Mouse (Mus musculus): ENCODE measurements around the gene Slc38a3. TPM values are rescaled to one million over a fixed set of nuclear protein-coding genes. Genes with fewer than 3 reads are reported as not detected.

The Slc38a3 gene
- 32.8 and 32.9 TPM in 2 replicates for polyA plus RNA-seq (2014; fragmentation: Nextera tagmentation; extraction: Ambion mirVana)

DNA sequence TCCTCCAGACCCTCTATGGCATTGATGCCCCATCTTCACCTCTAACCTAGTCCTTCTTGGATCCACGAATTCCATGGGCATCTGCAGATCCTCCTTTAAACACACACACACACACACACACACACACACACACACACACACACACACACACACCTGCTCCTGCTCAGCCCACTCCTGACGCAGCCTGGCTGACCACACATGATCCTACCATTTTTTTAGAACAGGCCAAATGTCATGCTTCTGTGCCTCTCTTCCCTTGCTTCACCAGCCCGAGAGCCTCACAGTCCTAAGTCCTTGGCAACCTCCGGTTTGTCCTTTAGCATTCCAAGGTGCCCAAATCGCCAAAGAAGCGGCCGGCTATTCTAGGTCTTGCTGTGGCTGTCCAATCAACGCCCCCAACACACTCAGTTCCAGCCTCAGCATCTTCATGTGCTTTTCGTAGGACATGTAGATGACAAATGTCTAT lies at the start of gene Slc38a3:
TSS of gene Slc38a3 (minus strand) at position 51 of the 466 bp plus-strand sequence.
- ATAC-seq (no peak), DNase-seq (ENCODE audit: low spot score) (no peak)
- H3K9ac ChIP-seq (ENCODE audit: low read length), result no peak within 1 kb of the TSS
- H3K9me3 ChIP-seq (replicated peaks; ENCODE audit: control insufficient read depth, low read length), result no peaks in the 10 kb centered on the region
- H3K4me3 ChIP-seq (ENCODE audit: low read depth, low read length), result no peak within 1 kb of the TSS
- H3K27me3 ChIP-seq (replicated peaks; ENCODE audit: control insufficient read depth, insufficient read depth, low read length), result peaks cover 8% of the 10 kb centered on the region
- no peak within 1 kb of the TSS for H3K4me2 ChIP-seq (ENCODE audit: low read length)
- H3K27ac ChIP-seq (ENCODE audit: low read depth, low read length), result no peak within 1 kb of the TSS
- peaks cover 10% of the 10 kb centered on the region for H3K4me1 ChIP-seq (ENCODE audit: control insufficient read depth, insufficient read depth, low read length)
- 89% methylated on average over 9 of the region's 9 CpGs for WGBS
- H3K36me3 ChIP-seq (ENCODE audit: control insufficient read depth, insufficient read depth, low read length), result no peaks in the 10 kb centered on the region

DNA sequence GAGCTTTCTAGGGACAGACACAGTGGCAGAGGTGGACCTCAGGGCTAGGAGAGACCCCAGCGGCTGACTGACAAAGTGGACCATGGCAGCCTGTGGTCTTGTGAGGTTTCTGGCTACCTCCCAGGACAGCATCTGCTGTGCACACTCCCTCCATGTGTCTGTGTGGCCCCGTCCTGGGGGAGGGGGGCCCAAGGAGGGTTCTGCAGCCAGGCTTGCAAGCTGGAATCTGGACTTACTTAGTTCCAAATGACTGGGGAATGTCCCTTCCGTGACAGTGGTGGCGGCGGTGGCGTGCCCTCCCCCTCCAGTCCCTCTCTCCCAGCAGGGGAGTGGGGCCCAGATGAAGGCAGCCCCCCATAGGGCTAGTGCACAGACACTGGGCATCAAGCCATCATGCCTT lies 47.6 kb upstream of the Slc38a3 start:
- Histone ChIP-seq H3K4me1 (ENCODE audit: control insufficient read depth, insufficient read depth, low read length) (peaks cover 9% of the 10 kb centered on the region), H3K9ac (ENCODE audit: low read length) (no peak overlapping the region)

DNA sequence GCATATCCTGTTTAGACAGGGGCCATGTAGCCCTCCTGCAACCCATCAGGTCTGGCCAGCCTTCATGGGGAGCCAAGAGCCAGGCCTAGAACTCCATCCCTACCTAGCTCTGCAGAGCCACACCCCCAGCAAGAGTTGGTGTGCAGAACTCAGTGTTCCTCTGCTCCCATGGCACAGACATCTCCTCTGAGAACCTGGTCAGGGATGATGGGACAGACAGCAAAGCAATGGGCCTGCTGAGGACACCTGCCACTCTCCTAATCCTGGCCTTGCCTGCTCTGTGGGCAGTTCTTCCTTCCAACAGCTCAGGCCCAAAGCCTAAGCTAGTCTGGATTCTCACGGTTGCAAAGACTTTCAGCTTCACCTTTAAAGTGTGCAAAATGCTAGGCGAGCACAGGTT lies 46.3 kb upstream of the Slc38a3 start:
- no peak overlapping the region for H3K27ac ChIP-seq (ENCODE audit: low read depth, low read length)
- 0 out of 2 replicates have a peak, but pooled peaks cover 4% of the 10 kb centered on the region for H3K27me3 ChIP-seq (replicated peaks; ENCODE audit: control insufficient read depth, insufficient read depth, low read length)
- DNase-seq (ENCODE audit: low spot score) (no peak), ATAC-seq (no peak)
- peaks cover 9% of the 10 kb centered on the region for H3K4me1 ChIP-seq (ENCODE audit: control insufficient read depth, insufficient read depth, low read length)
- no peaks in the 10 kb centered on the region for H3K36me3 ChIP-seq (ENCODE audit: control insufficient read depth, insufficient read depth, low read length)
- no peaks in the 10 kb centered on the region for H3K9me3 ChIP-seq (replicated peaks; ENCODE audit: control insufficient read depth, low read length)
- H3K9ac ChIP-seq (ENCODE audit: low read length), result no peak overlapping the region
- 84% methylated on average over 2 of the region's 2 CpGs for WGBS
- no peak overlapping the region for H3K4me2 ChIP-seq (ENCODE audit: low read length)
- H3K4me3 ChIP-seq (ENCODE audit: low read depth, low read length), result no peak overlapping the region

More for the DNA sequence above, 47.6 kb upstream of the Slc38a3 start:
- H3K27ac ChIP-seq (ENCODE audit: low read depth, low read length), result no peak overlapping the region
- H3K4me3 ChIP-seq (ENCODE audit: low read depth, low read length), result no peak overlapping the region
- WGBS, result 42% methylated on average over 6 of the region's 6 CpGs
- ATAC-seq (no peak), DNase-seq (ENCODE audit: low spot score) (no peak)
- no peak overlapping the region for H3K4me2 ChIP-seq (ENCODE audit: low read length)
- H3K27me3 ChIP-seq (replicated peaks; ENCODE audit: control insufficient read depth, insufficient read depth, low read length), result no peaks in the 10 kb centered on the region
- no peaks in the 10 kb centered on the region for H3K9me3 ChIP-seq (replicated peaks; ENCODE audit: control insufficient read depth, low read length)
- no peaks in the 10 kb centered on the region for H3K36me3 ChIP-seq (ENCODE audit: control insufficient read depth, insufficient read depth, low read length)

DNA sequence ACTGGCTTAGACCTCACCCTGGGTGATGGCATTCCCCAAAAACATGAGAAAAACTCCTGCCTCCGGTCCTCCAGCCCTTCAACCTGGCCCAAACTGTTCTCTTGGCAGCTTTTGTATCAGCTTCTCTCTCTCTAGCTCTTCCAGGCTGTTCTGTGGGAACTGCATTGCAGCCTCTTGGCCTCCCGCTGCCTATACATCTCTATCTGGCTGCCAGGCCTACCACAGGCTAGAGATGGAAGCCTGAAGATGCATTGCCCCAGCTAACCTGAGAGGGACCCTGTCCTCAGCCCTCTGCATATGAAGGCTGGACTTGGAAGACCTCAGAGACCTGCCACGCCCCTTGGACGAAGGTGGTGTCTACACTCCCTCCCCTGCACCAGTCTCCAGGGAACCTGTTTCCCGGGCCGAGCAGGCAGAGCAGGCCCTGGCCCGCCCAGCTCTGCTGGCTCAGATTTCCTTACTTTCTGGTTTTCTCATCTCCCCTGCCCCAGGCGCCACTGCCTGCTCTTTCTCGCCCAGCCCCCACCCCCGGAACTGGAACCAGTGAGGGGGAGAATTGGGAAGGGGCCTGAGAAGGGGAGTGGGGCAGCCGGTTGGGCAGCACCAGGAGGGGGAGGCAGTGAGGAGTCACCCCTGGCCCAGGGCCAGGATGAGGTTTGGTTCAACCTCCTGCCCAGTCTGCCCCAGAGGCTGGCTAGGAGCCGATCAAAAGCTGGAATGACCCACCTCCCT lies 45.1 kb upstream of the Slc38a3 start:
- H3K9me3 ChIP-seq (replicated peaks; ENCODE audit: control insufficient read depth, low read length), result no peaks in the 10 kb centered on the region
- DNase-seq (ENCODE audit: low spot score) (no peak), ATAC-seq (no peak)
- H3K4me3 ChIP-seq (ENCODE audit: low read depth, low read length), result no peak overlapping the region
- H3K4me2 ChIP-seq (ENCODE audit: low read length), result no peak overlapping the region
- no peak overlapping the region for H3K27ac ChIP-seq (ENCODE audit: low read depth, low read length)
- no peaks in the 10 kb centered on the region for H3K36me3 ChIP-seq (ENCODE audit: control insufficient read depth, insufficient read depth, low read length)
- 17% methylated on average over 12 of the region's 12 CpGs for WGBS
- peak overlapping the region; percentile 25; the same call in 1 of the 2 replicates for H3K9ac ChIP-seq (ENCODE audit: low read length)
- peaks cover 9% of the 10 kb centered on the region for H3K4me1 ChIP-seq (ENCODE audit: control insufficient read depth, insufficient read depth, low read length)
- H3K27me3 ChIP-seq (replicated peaks; ENCODE audit: control insufficient read depth, insufficient read depth, low read length), result peaks cover 4% of the 10 kb centered on the region; the same call in 1 of the 2 replicates

DNA sequence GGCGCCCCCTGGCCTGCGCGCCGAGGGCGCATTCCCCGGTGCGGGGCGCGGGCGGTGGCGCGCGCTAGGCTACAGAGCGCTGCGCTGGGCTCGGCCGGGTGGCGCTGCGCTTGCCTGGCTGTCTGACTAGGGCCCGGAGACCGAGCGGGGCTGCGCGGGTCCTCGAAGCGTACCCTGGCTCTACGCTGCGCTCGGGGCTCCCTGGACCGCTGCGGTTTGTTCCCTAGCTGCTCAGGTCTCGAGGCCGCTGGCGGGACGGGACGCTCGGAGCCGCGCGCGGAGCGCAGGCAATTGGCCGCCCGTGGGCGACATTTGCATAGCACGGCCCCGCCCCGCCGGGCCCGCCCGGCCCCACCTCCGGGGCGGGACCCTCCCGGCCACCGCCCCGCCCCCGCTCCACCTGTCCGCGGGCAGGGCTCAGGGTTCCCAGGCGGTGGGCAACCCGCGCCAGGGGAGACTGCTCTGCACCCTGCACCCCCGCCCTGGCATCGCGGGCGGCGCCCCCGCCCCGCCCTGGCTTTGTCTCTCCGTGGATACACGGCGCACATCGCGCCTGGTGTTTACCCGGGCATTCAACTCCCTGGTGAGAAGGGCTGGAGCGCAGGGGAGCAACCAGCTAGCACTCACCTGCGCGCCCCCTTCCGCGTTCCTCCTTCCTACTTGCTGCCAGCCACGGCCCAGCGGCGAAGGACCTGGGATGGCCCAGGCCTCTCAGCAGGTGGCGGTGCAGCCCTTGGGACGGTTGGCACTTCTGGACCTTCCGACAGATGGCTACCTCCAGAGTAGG lies 40.6 kb upstream of the Slc38a3 start, which contains the start of gene Sema3f:
TSS of gene Sema3f (minus strand) at position 779 of the 787 bp plus-strand sequence.
- Histone ChIP-seq H3K36me3 (ENCODE audit: control insufficient read depth, insufficient read depth, low read length) (peaks cover 7% of the 10 kb centered on the region; the same call in 1 of the 2 replicates), H3K4me2 (ENCODE audit: low read length) (peak within 1 kb of the TSS; percentile 94), H3K4me3 (ENCODE audit: low read depth, low read length) (peak within 1 kb of the TSS; percentile 68), H3K27ac (ENCODE audit: low read depth, low read length) (peak within 1 kb of the TSS; percentile 78; the same call in 1 of the 2 replicates), H3K4me1 (ENCODE audit: control insufficient read depth, insufficient read depth, low read length) (peaks cover 31% of the 10 kb centered on the region), H3K9ac (ENCODE audit: low read length) (peak within 1 kb of the TSS; percentile 88), H3K27me3 (replicated peaks; ENCODE audit: control insufficient read depth, insufficient read depth, low read length) (peaks cover 12% of the 10 kb centered on the region; the same call in 1 of the 2 replicates), H3K9me3 (replicated peaks; ENCODE audit: control insufficient read depth, low read length) (no peaks in the 10 kb centered on the region)
- ATAC-seq, result peak; percentile 74
- DNase-seq (ENCODE audit: low spot score), result peak; percentile 80
- under 1% methylated on average over 63 of the region's 86 CpGs for WGBS

DNA sequence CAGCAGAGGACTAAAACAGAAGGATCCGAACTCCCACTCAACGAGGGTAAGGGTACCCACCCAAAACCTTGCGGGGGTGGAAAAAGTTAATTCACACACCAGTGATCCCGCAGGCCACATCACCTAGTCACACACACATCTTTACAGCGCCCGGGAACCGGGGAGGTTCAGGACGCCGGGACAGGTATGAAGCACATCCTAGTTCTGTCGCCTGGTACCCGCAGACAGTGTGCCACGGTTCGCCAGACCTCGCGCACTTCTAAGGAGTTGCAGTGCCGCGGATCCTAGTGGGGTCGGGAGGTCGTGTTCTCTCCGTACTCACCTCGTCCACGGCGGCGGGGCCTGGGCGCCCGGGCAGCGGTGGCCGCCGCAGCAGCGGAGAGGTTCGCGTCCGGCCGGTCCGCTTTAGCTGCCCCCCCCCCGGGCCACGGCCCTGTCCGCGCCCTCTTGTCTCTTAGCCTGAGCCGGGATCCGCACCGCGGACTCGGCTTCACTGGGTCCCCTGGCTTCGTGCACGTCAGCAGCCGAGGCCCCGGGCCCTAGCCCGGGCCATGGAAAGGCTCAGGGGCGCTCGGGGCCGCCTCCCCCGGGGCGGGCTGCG lies 39.9 kb upstream of the Slc38a3 start:
- Histone ChIP-seq H3K4me1 (ENCODE audit: control insufficient read depth, insufficient read depth, low read length) (peaks cover 25% of the 10 kb centered on the region), H3K9me3 (replicated peaks; ENCODE audit: control insufficient read depth, low read length) (no peaks in the 10 kb centered on the region), H3K27me3 (replicated peaks; ENCODE audit: control insufficient read depth, insufficient read depth, low read length) (peaks cover 12% of the 10 kb centered on the region; the same call in 1 of the 2 replicates), H3K4me3 (ENCODE audit: low read depth, low read length) (peak overlapping the region; percentile 68), H3K9ac (ENCODE audit: low read length) (peak overlapping the region; percentile 88), H3K4me2 (ENCODE audit: low read length) (peak overlapping the region; percentile 94), H3K36me3 (ENCODE audit: control insufficient read depth, insufficient read depth, low read length) (peaks cover 11% of the 10 kb centered on the region; the same call in 1 of the 2 replicates), H3K27ac (ENCODE audit: low read depth, low read length) (peak overlapping the region; percentile 78; the same call in 1 of the 2 replicates)
- DNase-seq (ENCODE audit: low spot score), result no peak
- ATAC-seq, result peak; percentile 9; the same call in 1 of the 2 replicates
- WGBS, result 2% methylated on average over 44 of the region's 55 CpGs

DNA sequence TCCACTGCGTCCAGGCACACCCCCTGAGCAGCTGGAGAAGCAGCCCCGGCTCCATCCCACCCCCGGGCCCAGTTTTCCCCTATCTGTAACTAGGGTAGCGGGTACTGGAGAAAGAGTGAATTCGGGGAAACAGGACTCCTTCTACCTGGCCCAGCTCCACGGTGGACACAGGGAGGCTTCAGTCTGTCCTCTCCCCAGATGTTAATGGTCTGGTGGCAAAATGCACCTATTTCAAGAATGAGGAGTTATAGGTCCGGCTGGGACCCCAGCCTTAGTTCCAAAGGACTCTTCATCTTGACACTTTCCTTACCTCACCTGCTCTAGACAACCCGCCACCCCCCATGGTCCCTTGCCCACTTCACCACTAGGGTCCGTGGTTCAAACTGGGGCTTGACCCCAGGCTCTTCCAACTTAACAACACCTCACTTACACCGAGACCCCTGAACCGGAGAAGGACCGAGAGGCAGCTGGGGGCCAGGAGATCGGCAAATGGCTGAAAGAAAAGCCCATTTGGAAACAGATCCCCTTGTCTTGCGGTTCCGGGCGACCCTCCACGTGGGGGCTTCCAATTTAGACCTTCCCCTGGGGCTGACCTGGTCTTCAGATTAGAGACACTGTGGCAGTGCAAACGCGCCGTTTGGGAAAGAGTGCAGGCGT lies 39.2 kb upstream of the Slc38a3 start:
- Histone ChIP-seq H3K9ac (ENCODE audit: low read length) (peak overlapping the region; percentile 88), H3K27ac (ENCODE audit: low read depth, low read length) (peak overlapping the region; percentile 81), H3K36me3 (ENCODE audit: control insufficient read depth, insufficient read depth, low read length) (peaks cover 17% of the 10 kb centered on the region), H3K27me3 (replicated peaks; ENCODE audit: control insufficient read depth, insufficient read depth, low read length) (peaks cover 12% of the 10 kb centered on the region; the same call in 1 of the 2 replicates), H3K4me3 (ENCODE audit: low read depth, low read length) (peak overlapping the region; percentile 68), H3K9me3 (replicated peaks; ENCODE audit: control insufficient read depth, low read length) (no peaks in the 10 kb centered on the region), H3K4me2 (ENCODE audit: low read length) (peak overlapping the region; percentile 94), H3K4me1 (ENCODE audit: control insufficient read depth, insufficient read depth, low read length) (peaks cover 22% of the 10 kb centered on the region)
- ATAC-seq, result no peak
- 7% methylated on average over 21 of the region's 21 CpGs for WGBS
- no peak for DNase-seq (ENCODE audit: low spot score)
